Mouse (Mus musculus) spleen, adult 2 months (tissue): ENCODE measurements at regions not wholly inside any gene's neighbourhood (a gene's known extent, or its start where the extent isn't known, plus 50 kb on each side); places are given as distances from the start of the nearest gene placed in this dataset.

Experiments
- DNase-seq, 2 experiments: peaks; one replicate each; pipeline versions ENCODE4 v3.0.0 to v3.0.0-alpha.2; 2012 to 2021; ENCODE audit warnings: low spot score in 2 of 2, low read depth in 1 of 2
- H3K27ac ChIP-seq: fragments of 200-500 bp; 2 replicates; pipeline ENCODE4 v1.5.1; 2012; ENCODE audit warnings: low read length, inconsistent platforms; ENCODE audit not compliant: insufficient read depth
- H3K27me3 ChIP-seq: fragments of 200-500 bp; 2 replicates; pipeline ENCODE4 v1.6.1; 2012; ENCODE audit warnings: mild to moderate bottlenecking, moderate library complexity, low read length, inconsistent platforms; ENCODE audit not compliant: control insufficient read depth, insufficient read depth
- H3K36me3 ChIP-seq: fragments of 200-500 bp; 2 replicates; pipeline ENCODE4 v1.6.1; 2012; ENCODE audit warnings: mild to moderate bottlenecking, low read length, inconsistent platforms; ENCODE audit not compliant: control insufficient read depth, insufficient read depth
- H3K4me1 ChIP-seq: fragments of 200-500 bp; 2 replicates; pipeline ENCODE4 v1.6.1; 2011; ENCODE audit warnings: inconsistent platforms; ENCODE audit not compliant: control insufficient read depth, insufficient read depth, insufficient read length
- H3K4me3 ChIP-seq: fragments of 200-500 bp; 2 replicates; pipeline ENCODE4 v1.5.1; 2011; ENCODE audit warnings: mild to moderate bottlenecking, inconsistent platforms; ENCODE audit not compliant: insufficient read depth, insufficient read length; ENCODE audit errors: extremely low read depth
- CTCF ChIP-seq: fragments of 200-500 bp; IDR thresholded peaks from 2 replicates; pipeline ENCODE4 v1.5.1; 2011; ENCODE audit warnings: mild to moderate bottlenecking, inconsistent platforms; ENCODE audit not compliant: insufficient read depth, insufficient read length, insufficient replicate concordance; ENCODE audit errors: extremely low read depth
- POLR2A ChIP-seq: fragments of 200-500 bp; IDR thresholded peaks from 2 replicates; pipeline ENCODE4 v1.6.1; 2011; ENCODE audit warnings: low read depth, low read length, inconsistent platforms
- WGBS: fragments of 180-500 bp; shearing (Covaris S2); methylation state at CpG from one replicate; pipeline ENCODE4 v1.1.7; 2018; 5-methylcytosine and 5-hydroxymethylcytosine counted together

DNA sequence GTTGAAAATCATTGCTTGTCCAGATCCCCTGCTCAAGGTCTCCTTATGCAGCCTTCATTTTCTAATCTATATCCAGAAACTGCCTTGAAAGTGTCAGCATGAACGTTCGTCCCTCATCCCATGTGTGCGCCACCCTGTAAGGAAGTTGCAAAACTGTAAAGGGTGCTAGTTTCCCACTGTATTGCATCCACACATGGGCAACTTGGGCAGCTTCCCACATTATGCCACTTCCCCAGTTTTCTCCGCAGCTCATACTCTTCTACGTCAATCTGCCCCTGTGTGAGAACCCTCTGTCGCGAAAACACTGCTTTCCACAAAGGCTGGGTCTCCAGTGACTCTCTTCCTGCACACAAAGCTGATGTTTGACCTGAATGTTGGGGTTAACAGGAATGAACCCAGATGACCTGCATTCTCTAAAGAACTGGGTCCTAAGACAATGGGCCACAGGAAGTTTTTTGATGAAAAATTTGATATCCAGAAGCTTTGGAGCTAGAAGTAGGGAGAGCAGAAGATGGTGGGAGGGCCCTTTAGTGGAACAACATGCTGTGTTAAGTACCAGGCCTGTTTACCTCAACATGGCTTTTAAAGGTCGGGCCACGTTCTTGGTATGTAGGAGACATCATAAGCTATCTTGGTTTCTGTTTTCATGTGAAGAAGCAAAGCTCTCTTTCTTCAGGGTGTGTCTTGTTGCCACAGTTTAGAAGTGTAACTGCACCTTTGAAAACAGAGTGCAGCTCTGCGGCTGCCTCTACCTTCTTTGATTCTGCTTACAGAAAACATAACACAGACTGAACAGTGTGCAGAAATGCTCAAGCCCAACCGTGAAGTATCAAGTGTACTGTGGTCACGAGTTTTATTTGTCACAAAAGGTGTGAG, 289.9 kb downstream of the Ets1 start:
- no peaks in the 10 kb centered on the region for H3K36me3 ChIP-seq
- peak in 1 of 2 experiments; percentile 64 for DNase-seq
- peak overlapping the region; percentile 92 for H3K27ac ChIP-seq
- no peak overlapping the region for H3K4me3 ChIP-seq
- TF ChIP-seq CTCF (no peak), POLR2A (no peak)
- 67% methylated on average over 12 of the region's 12 CpGs for WGBS
- peaks cover 5% of the 10 kb centered on the region for H3K4me1 ChIP-seq
- no peaks in the 10 kb centered on the region for H3K27me3 ChIP-seq

DNA sequence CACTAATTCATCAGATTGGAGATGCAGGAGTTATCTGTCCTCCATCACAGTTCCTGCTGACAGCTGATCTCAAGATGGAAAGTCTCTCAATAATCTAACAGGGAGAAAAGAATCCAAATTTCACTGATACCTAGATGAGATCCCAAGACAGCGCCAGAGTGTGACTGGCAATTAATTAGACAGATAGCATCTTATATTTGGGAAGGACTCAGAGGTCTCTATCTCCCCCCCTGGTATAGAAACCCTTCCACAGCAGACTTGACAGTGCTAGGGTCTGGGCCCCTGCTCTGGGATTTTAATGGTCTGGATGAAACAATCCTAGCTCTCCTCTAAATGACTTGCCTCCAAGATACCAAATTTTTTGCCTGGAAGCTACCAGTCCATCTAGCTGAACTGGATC, 291.6 kb downstream of the Ets1 start:
- no peak overlapping the region for H3K4me3 ChIP-seq
- TF ChIP-seq CTCF (no peak), POLR2A (no peak)
- peak overlapping the region; percentile 84 for H3K27ac ChIP-seq
- WGBS, result 93% methylated on average over 1 of the region's 1 CpGs
- peaks cover 14% of the 10 kb centered on the region for H3K4me1 ChIP-seq
- H3K27me3 ChIP-seq, result no peaks in the 10 kb centered on the region
- H3K36me3 ChIP-seq, result no peaks in the 10 kb centered on the region
- no peak for DNase-seq

DNA sequence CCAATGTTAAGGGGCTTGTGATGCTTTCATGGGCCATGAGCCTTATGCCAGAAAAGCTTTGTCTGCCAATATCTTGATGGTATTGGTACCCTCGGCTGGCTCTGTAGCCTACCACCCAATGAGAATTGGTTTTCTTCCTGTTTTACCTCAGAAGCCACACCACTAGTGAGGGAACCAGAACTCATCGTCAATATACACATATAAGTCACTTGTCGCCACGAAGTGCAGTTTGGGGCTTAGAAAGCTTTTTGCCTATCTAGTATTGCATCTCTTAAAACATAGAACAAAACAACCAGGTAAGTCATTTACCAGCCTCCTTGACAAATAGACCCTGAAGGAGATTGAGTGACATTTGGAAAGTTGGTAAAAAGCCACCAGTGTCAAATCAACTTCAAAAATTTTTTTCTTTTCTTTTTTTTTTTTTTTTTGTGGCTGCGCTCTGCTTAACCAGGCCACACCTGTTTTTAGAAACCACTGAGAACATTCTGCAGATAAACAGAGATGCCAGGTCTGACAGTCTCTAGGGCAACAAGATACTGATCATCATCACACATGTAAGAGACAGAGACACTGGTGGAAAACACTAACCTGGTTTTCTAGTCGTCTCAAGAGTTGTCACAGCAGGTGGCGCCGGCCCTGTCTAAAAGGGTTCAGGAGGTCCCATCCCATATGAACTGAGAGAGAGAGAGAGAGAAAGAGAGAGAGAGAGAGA, 292.4 kb downstream of the Ets1 start:
- peak; percentile 48 to 80 for DNase-seq
- no peaks in the 10 kb centered on the region for H3K36me3 ChIP-seq
- WGBS, result 54% methylated on average over 8 of the region's 8 CpGs
- H3K27ac ChIP-seq, result peak overlapping the region; percentile 82
- H3K4me3 ChIP-seq, result no peak overlapping the region
- no peak; the same call in 1 of the 2 replicates for TF ChIP-seq POLR2A
- no peak for TF ChIP-seq CTCF
- H3K4me1 ChIP-seq, result peaks cover 20% of the 10 kb centered on the region
- H3K27me3 ChIP-seq, result no peaks in the 10 kb centered on the region

DNA sequence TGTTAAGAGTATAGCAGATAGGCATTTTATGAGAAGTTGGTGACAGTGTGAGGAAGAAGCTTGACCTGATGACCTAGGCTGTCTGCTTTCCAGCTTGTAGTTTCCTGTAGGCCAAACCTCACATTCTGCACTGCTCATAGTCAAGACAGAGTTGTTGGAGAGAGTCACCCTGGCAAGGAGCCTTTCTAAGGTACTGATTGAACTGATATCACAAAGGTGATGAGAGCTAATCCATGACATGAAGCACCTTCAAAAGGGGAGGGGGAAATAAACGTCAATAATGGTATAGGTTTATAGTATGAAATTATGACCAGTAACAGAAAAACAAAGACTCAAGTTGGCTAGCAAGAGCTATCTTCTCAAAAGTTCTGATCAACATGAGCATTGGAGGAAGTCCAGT, 293.3 kb downstream of the Ets1 start:
- peak overlapping the region; percentile 74; the same call in 1 of the 2 replicates for H3K27ac ChIP-seq
- no peak for DNase-seq
- H3K36me3 ChIP-seq, result no peaks in the 10 kb centered on the region
- no peaks in the 10 kb centered on the region for H3K27me3 ChIP-seq
- H3K4me1 ChIP-seq, result peaks cover 20% of the 10 kb centered on the region
- H3K4me3 ChIP-seq, result no peak overlapping the region
- TF ChIP-seq POLR2A (no peak), CTCF (no peak)
- 62% methylated on average over 1 of the region's 1 CpGs for WGBS

DNA sequence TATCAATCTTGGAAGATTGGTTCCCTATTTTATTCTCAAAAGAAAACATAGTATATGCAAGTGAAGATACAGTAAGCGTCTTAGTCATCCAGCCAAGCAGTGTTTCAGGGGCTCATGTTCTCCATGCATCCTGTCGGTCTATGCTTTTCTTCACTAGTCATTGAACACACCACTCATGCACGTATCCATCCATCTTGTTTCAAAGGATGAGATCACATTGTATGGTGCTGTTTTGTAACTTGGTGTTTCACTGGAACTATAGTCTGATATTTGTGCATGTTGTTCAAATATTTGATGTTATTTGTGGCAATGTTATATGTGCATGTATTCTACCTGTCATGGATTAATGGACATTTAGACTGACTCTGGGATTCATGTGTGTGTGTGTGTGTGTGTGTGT, 293.8 kb downstream of the Ets1 start:
- Histone ChIP-seq H3K27me3 (no peaks in the 10 kb centered on the region), H3K4me1 (peaks cover 18% of the 10 kb centered on the region), H3K27ac (peak overlapping the region; percentile 58), H3K36me3 (no peaks in the 10 kb centered on the region), H3K4me3 (no peak overlapping the region)
- 83% methylated on average over 3 of the region's 3 CpGs for WGBS
- TF ChIP-seq CTCF, result no peak
- no peak for TF ChIP-seq POLR2A
- DNase-seq, result no peak

DNA sequence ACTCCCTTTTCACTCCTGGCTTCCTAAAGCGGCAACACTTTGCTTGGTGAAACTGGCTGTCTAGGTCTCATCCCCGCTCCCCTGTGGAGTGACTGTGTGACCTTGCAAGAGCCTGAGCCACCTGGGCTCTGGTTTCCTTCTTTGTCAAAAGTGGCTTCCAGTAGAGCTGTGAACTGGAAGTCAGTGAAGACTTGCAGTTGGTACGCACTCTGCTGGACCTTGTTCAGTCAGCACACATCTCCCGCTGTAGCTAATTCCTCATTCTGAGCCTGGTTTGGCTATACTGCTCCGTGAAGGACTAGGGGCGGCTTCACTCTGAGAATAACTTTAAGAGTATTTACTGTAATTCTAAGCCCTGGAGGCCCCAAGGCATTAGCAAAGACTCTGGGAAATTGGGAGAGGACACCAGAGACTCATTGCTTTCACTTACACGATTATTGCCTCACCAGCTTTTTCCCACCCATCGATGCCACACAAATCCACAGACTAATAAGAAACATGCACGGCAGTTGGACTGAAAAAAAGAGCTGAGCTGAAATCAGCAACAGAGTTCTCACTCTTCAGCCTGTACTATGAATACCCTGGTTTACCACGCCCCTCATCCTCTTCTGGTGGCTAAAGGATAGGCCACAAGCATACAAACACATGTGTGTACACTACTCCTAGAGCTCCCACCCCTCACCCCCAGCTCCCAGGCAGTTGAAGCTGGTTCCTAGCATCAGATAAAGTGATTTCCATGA, 295.4 kb downstream of the Ets1 start:
- no peak for TF ChIP-seq POLR2A
- TF ChIP-seq CTCF, result no peak
- no peak for DNase-seq
- peaks cover 18% of the 10 kb centered on the region for H3K4me1 ChIP-seq
- H3K4me3 ChIP-seq, result no peak overlapping the region
- no peaks in the 10 kb centered on the region for H3K27me3 ChIP-seq
- H3K36me3 ChIP-seq, result no peaks in the 10 kb centered on the region
- H3K27ac ChIP-seq, result peak overlapping the region; percentile 82
- 60% methylated on average over 10 of the region's 10 CpGs for WGBS
